Mouse (Mus musculus) forebrain, embryonic 11.5 days (tissue): ENCODE measurements around the gene Lrch4. TPM values are rescaled to one million over a fixed set of nuclear protein-coding genes. Genes with fewer than 3 reads are reported as not detected.

Source experiments
- polyA plus RNA-seq: library from polyadenylated mRNA; unstranded; fragments of >200 nt; fragmentation: Nextera tagmentation; extraction: Ambion mirVana; gene quantifications from 2 replicates; pipeline ENCODE4 v1.2.1, GENCODE M21; 2014

Lrch4 gene
- polyA plus RNA-seq, 1 experiment from 2014 or later, result 38.0 TPM

Other genes starting within 250 kb of the Lrch4 start
- gene Zan, start 152.1 kb upstream of the Lrch4 start, polyA plus RNA-seq, result 0.11 and 0.15 TPM in 2 replicates
- gene Pop7, start 126.6 kb upstream of the Lrch4 start, polyA plus RNA-seq, result 55.9 and 62.4 TPM in 2 replicates
- 14.0 and 14.9 TPM in 2 replicates for gene Gigyf1, start 110.6 kb upstream of the Lrch4 start, polyA plus RNA-seq
- 0.40 and 0.84 TPM in 2 replicates for gene Epo, start 95.9 kb upstream of the Lrch4 start, polyA plus RNA-seq
- 410 and 508 TPM in 2 replicates for gene Gnb2, start 95.6 kb upstream of the Lrch4 start, polyA plus RNA-seq
- 20.5 and 22.8 TPM in 2 replicates for gene Actl6b, start 75.6 kb upstream of the Lrch4 start, polyA plus RNA-seq
- gene Tfr2, start 59.3 kb upstream of the Lrch4 start, polyA plus RNA-seq, result 1.2 and 2.1 TPM in 2 replicates
- gene Mospd3, start 28.1 kb upstream of the Lrch4 start, polyA plus RNA-seq, result 20.3 and 22.8 TPM in 2 replicates
- gene Pcolce, start 15.3 kb upstream of the Lrch4 start, polyA plus RNA-seq, result 54.8 and 63.0 TPM in 2 replicates
- gene Fbxo24, start 119 bp upstream of the Lrch4 start, polyA plus RNA-seq, result 0.12 and 0.17 TPM in 2 replicates
- gene Gm20605, start 54 bp downstream of the Lrch4 start, polyA plus RNA-seq, result 9.9 and 15.3 TPM in 2 replicates
- gene Sap25, start 12.2 kb downstream of the Lrch4 start, polyA plus RNA-seq, result 9.3 and 10.7 TPM in 2 replicates
- 0.25 TPM in 1 of 2 replicates, not detected in the other for gene Irs3, start 16.6 kb downstream of the Lrch4 start, polyA plus RNA-seq
- gene Agfg2, start 55.6 kb downstream of the Lrch4 start, polyA plus RNA-seq, result 23.5 and 26.0 TPM in 2 replicates
- 3.8 and 4.4 TPM in 2 replicates for gene Nyap1, start 112.5 kb downstream of the Lrch4 start, polyA plus RNA-seq
- gene Tsc22d4, start 116.6 kb downstream of the Lrch4 start, polyA plus RNA-seq, result 81.1 and 83.5 TPM in 2 replicates
- 72.8 and 77.9 TPM in 2 replicates for gene Ppp1r35, start 149.7 kb downstream of the Lrch4 start, polyA plus RNA-seq
- 11.9 and 12.4 TPM in 2 replicates for gene Mepce, start 158.5 kb downstream of the Lrch4 start, polyA plus RNA-seq
- gene Zcwpw1, start 158.7 kb downstream of the Lrch4 start, polyA plus RNA-seq, result 18.1 and 21.2 TPM in 2 replicates
- 0.13 and 0.32 TPM in 2 replicates for gene Pilra, start 207.2 kb downstream of the Lrch4 start, polyA plus RNA-seq
- gene Pilrb1, start 229.0 kb downstream of the Lrch4 start, polyA plus RNA-seq, result not detected in 2 replicates
- not detected in 2 replicates for gene Pilrb2, start 242.7 kb downstream of the Lrch4 start, polyA plus RNA-seq